Mouse (Mus musculus) layer of hippocampus, adult 9-11 months (tissue): ENCODE data around the gene Cdk15.

Experiments
- DNase-seq: peaks from one replicate; pipeline ENCODE4 v3.0.0; 2022

The Cdk15 gene

DNA sequence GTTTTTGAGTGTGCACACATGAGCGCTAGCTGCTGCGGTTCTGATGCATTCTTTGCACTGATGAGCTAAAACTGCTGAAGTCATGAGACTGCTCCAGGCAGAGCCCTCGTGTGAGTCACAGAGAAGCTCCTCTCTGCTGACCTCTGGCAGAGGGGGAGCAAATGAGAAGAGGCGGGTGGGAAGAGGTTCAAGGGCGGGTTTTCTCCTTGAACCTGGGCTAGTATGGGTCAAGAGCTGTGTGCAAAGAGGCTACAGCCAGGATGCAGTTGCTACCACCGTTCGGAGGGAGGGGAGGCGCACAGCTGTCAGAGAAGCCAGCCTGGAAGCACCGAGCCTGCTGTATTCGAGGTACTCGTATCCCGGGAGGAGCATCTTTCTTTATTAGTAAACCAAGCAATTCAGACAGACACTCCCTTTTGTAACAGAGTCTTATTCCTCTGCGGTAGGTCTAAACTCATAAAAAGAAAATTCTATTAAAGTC, at the start of gene Cdk15:
Gene Cdk15, plus strand, starts transcription at position 156 of the 481 bp plus-strand sequence.
- DNase-seq = no peak

DNA sequence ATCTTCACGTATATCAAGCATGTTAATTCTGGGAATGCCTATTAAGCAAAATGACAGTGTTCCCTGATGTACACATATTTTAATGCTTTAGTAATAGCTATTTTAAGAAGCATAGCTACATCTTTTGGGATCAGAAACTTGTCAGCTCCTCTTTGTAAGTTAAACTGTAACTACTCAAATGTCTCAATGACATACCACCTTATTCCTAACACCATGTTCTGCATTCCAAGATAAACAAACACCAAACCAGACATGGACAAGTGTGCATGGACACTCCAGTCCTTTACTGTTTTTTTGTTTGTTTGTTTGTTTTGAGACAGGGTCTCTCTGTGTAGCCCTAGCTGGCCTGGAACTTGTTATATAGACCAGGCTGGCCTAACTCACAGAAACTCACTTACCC, 48.4 kb upstream of the Cdk15 start:
- DNase-seq = no peak

DNA sequence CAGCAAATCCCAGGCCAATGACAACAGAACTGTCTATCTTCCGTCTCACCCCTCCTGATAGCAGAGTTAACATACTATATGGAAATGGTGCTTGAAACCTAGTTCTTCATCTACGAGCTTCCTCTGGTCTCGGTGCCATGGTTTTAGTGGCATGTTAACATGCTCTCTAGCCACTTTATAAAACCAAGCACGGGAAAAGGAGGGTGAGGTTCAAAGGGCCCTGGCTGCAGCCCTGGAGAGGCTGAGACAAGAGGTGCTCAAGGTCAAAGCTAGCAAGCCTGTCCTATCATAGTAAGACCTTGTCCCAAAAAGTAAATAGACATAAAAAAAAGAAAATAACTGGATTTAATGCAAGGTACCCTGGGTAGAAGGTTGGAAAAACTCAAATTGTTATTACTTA, 45.1 kb upstream of the Cdk15 start:
- no peak for DNase-seq

DNA sequence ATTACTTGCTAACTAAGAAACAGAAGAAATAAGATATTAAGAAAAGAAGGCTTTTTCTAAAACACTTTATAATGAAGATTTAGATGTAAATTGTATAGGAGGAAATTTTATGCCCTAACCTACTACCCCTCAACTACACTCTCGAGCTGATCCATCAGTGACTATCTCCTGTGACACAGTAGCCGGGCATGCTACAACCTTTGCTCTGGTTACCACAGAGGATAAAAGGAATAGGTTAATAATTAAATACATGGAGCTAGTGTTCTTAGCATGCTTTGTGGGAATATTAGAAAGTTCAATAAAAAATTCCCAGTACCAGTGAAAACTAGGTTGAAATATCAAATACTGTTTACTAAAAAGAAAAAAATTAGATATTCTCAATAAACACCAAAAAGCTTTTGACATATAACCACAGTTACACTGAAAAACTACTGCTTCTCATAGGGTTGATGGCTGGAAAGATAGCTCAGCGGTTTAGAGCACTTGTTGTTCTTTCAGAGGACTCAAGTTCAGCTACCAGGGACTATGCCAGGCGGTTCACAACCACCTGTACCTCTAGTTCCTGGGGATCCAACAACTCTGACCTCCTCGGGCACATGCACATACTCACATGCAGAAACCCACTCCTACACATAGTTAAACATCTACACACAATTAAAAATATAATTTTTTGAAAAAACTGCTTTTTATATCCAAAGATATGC, 44.5 kb upstream of the Cdk15 start:
- DNase-seq = no peak

DNA sequence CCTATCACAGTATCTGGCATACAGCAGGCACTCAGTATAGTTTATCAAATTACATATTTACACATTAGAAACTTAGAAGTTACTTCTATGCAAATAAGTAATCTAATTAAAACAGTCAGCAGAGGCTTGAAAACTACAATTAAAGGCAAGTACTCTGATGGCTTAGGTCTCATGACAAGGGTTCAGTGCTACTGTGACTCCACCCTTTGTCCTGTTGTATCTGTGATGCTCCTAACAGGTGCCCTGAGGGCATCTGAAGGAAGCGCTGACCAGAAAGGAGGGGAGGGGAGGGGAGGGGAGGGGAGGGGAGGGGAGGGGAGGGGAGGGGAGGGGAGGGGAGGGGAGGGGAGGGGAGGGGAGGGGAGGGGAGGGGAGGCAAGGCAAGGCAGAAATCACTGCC, 43.8 kb upstream of the Cdk15 start:
- DNase-seq = no peak

DNA sequence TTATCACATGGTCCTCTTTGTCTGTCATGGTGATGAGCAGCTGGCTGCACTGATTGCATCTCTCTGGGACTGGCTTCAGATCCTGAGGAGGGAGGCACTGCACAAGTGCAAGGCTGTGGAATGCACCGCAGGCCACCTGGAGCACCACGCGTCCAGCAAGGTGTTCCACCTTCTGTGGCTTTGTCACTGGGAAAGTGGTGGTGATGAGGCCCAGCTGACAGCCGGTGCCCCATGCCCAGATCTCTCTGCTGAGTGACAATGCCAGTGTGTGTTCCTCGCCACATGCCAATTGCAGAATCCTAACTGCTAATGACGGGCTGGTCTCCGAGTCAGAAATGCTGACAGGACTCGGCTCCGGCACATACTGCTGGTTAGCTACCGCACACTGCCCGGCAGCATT, 41.3 kb upstream of the Cdk15 start:
- peak; percentile 17 for DNase-seq

DNA sequence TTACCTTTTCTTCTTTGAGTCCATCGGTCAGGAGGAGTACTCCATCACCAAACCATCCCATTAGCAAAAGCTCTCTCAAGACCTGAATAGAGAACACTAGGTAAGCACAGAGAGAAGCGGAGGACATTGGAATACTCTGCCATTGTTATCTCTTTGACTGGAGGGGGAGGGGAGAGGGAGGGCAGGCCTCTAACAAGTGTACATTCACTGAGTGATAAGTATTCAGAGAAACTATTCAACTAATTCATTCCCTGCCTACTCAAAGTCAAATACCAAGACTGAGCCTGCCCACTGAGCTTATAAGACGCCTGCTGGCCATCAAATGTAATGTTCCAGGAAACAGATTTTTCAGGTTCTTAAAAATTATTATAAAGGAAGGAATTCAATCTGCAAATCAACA, 36.3 kb upstream of the Cdk15 start:
- no peak for DNase-seq

DNA sequence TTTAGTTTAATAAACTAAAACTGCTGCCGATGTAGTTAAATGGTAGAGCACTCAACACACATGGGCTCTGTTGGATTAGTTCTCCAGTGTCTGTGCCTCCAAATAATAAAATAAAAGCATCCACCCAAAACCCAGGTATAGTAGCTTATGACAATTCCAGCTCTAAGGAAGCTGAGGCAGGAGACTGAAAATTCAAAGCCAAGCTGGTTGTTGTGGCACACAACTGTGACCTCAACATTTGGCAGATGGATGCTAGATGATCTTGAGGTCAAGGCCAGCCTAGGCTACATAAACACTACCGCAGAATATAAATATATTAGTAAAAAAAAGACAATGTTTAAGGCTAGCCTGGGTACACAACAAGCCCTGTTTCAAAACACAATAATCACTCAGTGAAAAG, 35.1 kb upstream of the Cdk15 start:
- DNase-seq = no peak

DNA sequence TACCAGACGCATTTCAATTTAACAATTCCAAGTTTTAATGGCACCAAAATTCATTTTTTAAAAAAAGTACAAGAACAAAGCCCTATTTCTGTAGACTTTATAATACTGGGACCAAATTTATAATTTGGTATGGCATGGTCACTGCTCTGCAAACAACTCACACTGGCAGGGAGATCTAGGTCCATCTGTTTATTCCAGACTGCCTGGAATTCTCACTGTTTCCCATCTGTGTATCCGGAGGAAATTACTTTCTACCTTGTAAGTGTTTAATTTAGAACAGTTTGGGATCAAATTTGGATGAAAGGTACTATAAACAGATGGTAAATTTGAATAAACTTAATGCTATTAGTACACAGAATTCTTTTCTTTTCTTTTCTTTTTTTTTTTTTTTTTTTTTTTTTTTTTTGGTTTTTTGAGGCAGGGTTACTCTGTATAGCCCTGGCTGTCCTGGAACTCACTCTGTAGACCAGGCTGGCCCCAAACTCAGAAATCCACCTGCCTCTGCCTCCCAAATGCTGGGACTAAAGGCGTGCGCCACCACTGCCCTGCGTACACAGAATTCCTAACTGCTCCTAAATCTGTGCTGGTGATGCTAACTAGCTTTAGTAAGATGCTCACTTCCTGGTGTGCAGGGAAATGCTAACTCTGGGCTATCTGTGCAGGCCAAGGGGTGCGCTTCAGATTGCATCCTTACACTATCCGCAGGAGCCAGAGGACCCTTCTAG, 34.4 kb upstream of the Cdk15 start:
- DNase-seq = peak; percentile 17

DNA sequence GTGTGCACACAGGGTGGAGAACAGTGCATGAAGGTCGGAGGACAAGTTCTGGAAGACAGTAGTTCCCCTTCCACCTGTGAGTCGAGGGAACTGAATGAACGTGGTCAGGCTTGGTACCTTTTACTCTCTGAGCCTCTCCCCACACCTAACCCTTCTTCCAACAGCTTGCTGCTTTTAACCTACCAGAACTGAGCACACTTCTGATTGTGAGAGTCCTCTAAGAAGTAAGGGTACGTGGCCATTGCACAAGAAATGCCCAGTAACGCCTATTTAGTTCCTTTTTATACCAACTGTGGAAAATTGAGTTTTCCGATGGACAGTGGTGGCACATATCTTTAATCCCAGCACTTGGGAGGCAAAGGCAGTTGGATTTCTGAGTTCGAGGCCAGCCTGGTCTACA, 28.2 kb upstream of the Cdk15 start:
- no peak for DNase-seq

DNA sequence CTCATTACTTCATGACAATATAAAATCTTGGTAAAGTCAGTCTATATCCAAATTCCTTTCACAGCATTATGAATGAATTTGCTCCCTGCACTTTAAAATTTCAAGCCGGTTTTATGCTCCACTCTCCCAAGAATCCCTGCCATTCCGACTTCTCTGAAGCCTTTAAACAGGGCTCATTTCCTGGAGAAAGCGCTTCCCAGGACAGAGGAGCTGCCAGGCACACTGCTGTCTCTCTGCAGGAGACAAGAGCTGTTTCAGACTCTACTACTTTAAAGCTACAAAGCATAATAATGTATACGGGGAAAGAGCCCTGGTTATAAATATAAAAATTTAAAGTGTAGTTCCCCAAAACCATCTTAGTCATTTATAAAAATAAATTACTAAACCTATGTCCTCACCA, 27.5 kb upstream of the Cdk15 start:
- DNase-seq = no peak

DNA sequence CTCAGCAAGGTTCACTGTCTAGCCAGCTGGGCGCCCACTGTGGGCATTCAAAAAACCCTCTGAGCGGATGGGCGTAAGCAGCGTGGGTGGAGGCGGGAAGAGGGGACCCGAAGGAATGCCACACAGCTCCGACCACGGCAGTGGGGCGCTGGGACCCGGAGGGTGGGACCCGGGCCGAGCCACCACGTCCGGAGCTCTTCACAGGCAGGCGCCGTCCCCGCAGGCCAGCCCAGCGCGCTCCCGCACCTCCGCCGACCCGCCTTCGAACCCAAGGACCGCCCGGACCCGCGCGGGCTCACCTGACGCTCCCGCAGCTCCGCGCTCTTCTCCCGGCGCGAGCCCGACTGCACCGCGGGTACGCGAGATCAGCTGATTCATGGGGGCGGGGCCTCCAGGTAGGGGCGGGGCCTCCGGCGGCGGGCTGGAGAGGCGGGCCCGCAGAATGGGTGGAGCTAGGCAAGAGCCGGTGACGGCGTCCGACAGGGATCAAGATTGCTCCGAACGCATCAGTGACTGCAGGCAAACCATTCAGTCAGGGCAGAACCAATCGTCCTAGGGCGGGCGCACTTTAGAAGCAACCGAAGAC, 19.8 kb upstream of the Cdk15 start, which contains the start of gene Als2:
Gene Als2, minus strand, starts transcription at position 376 of the 586 bp plus-strand sequence.
- DNase-seq = peak; percentile 98

DNA sequence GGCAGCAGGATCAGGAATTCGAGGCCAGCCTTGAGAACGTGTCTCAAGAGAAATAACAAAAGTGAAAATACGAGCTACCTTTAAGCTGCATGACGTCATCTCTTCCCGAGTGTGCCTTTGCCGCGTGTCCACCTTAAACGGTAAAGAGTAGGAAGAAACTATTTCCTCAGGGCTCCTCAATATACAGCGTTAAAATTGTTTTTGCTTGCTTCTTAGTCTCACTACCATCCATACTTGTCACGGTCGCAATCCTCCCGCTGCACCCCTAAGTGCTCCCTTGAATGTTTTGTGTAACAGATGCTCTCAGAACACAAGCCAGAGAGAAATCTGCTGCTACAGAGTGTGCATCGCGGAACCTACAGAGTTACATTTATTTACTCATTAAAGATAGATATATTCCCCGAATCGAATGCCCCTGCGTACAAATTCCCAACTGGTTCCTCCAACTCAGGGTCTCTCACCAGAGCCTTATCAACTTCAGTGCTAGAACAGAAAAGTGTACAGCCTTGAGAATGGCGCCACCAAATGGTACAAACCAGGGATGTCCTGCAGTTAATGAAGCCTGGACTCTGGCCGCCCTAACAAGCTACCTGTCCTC, 19.0 kb upstream of the Cdk15 start:
- peak; percentile 72 for DNase-seq

DNA sequence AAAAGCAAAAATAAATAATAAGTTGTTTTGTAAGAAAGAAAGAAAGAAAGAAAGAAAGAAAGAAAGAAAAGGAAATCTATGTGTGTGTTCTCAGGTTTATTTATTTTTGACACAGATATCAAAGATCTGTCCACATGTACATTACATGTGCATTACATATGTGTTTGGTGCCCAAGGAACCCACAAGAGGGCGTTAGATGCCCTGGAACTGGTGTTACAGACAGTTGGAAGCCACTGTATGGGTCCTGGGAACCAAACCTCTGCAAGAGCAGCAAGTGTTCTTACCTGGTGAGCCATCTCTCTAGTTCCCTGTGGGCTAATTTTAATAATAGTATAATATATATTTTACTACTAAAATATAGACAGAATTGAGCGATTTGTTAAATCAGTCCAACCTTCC, 12.9 kb upstream of the Cdk15 start:
- DNase-seq = no peak

DNA sequence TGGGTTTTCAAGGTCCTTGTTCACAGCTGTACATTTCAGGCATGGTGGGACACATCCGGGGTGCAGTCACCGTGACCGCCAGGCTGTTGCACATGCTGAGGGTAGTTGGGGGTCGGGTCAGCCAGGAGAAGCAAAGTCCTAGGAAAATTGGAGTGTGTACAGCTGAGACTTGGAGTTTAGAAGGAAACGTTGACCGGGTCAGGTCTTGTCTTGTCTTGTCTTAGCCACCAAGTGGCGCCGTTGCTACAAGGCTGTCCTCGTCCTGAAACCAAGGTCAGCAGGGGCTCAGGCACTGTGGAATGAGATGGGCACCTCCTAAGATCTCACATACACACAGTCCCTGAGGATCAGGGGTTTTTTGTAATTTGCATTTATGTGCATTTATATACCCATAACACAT, 9.1 kb upstream of the Cdk15 start:
- DNase-seq = peak; percentile 16

DNA sequence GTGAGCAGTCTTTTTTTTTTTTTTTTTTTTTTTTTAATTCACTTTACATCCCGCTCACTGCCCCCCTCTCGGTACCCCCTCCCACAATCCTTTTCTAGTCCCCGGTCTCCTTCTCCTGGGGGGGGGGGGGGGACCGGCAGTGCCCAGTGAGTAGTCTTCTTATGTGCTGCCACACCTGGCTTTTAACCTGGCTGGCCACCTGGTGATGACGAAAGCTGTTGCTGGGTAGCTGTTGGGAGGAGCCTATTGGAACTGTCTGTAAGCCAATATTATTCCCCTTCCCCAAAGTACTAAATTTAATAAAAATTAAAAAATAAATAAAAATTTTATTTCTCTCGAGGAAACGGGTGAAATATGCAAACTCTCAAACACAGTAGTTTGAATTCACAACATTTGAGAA, 3.9 kb upstream of the Cdk15 start:
- DNase-seq = no peak

DNA sequence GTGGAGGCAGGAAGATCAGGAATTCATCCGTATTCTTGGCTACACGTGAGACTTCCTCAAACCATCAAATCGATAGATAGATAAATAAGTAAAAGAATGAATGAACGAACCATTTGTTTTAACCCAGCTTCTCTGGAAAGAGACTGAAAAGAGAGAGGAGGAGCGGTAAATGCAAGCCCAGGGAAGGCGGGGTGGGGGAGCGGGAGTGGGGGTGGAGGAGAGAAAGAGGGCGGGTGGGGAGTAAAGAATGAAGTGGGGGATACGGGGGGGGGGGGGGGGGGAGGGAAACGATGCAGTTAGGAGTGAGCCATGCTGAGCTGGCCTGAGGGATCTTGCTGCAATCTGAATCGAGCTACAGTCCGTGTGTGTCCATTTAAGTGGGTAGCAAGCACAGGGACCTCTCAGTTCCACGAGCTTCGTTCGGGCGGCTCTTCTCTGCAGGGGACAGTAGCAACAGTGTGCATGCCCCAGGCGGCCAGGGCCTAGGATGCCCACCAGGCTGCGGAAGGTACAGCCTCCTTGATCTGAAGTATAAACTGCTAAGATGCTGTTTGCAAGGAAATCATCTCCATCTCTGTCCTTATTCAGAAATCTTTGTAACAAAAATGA, 3.3 kb upstream of the Cdk15 start:
- no peak for DNase-seq

DNA sequence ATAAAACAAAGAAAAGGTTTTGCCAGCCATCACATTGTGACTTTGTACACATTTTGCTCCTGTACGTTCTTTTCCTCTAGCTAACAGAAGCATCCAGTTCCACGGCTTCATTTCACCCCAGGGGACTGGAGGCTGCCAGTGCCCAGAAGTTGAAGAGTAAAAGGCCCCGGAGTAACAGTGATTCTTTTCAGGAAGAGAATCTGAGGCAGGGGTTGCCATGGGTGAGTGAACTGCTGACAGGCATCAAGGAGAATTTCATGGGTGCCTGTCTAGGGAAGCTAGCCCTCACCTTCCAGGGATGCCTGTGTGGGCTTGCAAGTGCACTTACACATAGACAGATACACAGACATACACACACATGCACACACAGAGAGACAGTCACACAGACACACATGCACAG, 1.0 kb downstream of the Cdk15 start:
- no peak for DNase-seq

DNA sequence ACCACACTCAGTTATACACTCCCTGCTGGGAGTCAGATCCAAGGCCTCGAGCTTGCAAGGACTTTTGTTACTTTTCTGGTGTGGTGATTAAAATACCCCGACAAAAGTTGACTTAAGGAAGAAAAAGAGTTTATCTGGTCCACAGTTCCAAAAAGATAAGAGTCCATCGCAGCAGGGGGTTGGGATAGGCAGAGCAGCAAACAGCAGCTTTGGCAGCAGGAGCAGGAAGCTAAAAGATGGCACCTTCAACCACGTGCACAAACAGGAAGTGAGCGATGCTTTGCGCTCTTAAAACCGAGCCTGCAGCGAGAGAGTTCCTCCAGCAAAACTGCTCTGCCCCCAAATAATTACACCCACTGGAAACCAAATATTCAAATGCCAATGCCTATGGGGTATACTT, 12.2 kb downstream of the Cdk15 start:
- DNase-seq = no peak

DNA sequence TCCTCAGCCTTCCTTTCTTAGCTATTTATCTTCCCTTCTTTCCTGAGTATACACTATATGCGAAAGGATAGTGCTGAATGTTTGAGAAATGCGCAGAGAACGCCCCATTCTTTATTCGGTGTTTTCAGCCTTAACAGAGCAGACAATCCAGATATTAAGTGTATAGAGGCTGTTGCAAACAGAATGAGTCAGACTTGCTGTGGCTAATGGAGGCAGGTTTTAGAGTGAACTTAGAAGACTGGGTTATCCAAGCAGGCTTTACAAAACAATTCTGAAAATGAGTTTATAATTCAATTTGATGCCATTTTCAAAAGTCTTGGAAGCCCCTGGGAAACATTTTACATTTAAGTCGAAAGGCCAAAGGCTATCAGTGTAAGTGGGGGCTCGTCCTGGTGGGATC, 12.8 kb downstream of the Cdk15 start:
- DNase-seq = no peak

DNA sequence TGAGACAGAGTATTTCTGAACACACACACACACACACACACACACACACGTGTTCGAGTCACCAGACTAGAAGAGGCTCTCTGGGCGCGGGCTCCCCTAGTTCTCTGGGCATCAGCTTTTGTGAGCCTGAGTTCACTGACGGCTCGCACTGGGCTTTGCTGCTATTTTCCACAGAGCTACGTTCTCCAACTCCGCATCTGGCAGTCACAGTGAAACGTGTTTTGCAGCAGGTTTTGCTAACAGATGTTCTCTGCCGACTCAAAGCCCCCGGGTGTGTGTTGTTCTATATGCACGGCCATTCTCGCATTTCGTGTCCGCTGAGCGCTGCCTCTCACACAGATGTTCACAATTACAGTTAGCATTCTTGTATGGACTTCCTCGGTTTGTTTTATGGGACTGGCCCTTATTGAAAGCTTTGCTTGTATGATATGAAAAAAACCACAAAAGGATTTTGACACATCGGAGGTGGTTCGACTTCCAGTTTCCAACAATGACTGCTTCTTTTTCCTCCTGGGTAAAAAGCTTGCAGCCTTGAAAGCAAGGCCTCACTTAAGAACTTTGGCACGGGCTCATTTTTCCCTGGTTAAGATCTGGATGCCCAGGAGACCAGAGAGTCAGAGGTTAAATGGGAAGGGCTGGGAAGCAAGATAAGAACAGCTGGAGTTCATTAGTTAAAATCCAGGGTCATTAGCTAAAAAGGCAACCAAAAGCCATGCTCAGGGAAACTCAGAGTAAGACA, 13.4 kb downstream of the Cdk15 start:
- peak; percentile 9 for DNase-seq

DNA sequence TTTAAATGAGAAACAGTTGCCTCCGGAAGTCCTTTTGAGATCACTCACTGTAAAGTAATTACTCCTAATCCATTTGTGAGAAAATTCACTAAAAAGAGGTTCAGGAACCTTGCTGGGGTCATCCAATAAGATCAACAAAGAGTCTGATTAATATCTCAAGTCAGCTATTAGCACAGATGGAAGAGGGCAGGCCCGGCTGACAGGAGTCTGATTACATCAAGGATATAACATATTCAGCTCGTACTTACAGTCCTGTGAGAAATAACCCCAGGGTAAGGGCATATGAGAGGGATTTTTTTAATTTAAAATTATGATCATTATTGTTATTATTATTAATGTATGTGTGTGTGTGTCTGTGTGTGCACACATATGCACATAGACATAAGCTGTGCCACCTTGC, 15.5 kb downstream of the Cdk15 start:
- no peak for DNase-seq

DNA sequence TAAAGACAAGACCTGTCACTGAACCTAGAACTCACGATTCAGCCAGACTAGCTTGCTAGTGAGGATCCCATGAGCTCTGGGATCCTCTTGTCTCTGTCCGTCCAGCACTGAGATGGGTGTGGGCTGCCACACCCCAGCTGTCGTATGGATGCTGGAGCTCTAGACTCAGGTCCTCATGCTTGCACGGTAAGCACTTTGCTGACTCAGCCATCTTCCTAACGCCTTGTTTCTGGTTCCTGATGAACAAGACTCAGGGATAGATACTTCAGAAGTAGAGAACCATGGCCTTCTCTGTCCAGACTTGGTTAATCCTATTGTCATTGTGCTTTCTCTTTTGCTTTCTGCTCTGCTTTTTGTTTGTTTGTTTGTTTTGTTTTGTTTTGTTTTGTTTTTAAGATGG, 29.2 kb downstream of the Cdk15 start:
- no peak for DNase-seq
